Mouse (Mus musculus) liver, embryonic 14.5 days (tissue): ENCODE data around the gene Dus4l.

Source experiments
- CTCF ChIP-seq: IDR thresholded peaks from 2 replicates; pipeline ENCODE4 v1.5.1; 2016; ENCODE audit warnings: antibody characterized with exemption, low read depth, control low read depth
- EP300 ChIP-seq: IDR thresholded peaks from 2 replicates; pipeline ENCODE4 v1.6.1; 2016; ENCODE audit warnings: antibody characterized with exemption, low read depth

- TF ChIP-seq CTCF (no peak), EP300 (no peak)
Observed at GRCm38 (mm10) chr12:31603586-31603985, 51.0 kb downstream of the Dus4l start.
